Mouse (Mus musculus) gastrocnemius, postnatal 4 days (tissue): Measurements from ENCODE around the gene Dntt. TPM values are rescaled to one million over a fixed set of nuclear protein-coding genes. Genes with fewer than 3 reads are reported as not detected.

Source experiments
- DNase-seq, 2 experiments: peaks; one replicate each; pipeline ENCODE4 v3.0.0; 2021 to 2022; ENCODE audit warnings: low spot score in 2 of 2, mixed read lengths in 2 of 2
- total RNA-seq, 2 experiments: library from RNA; stranded (reverse); gene quantifications; 2 replicates each; pipeline ENCODE4 v1.2.3; 2021

Dntt gene
- total RNA-seq, 2 experiments from 2014 or later = 0.37 TPM; not detected in 1

GRCm38 (mm10) chr19:41008674-41009395, 20.2 kb upstream of the Dntt start:
- DNase-seq = no peak

- no peak for DNase-seq
These were observed 17.4 kb upstream of the Dntt start for GRCm38 (mm10) chr19:41011676-41012075.

GRCm38 (mm10) chr19:41013591-41013990, 15.5 kb upstream of the Dntt start:
- no peak for DNase-seq

- no peak for DNase-seq
These were observed 15.1 kb upstream of the Dntt start for GRCm38 (mm10) chr19:41014003-41014402.

GRCm38 (mm10) chr19:41015951-41016716, 12.9 kb upstream of the Dntt start:
- peak in 1 of 2 experiments; percentile 26 for DNase-seq

GRCm38 (mm10) chr19:41019164-41019675, 9.9 kb upstream of the Dntt start:
- DNase-seq = no peak

- no peak for DNase-seq
These were observed 8.5 kb upstream of the Dntt start for GRCm38 (mm10) chr19:41020537-41020936.

- DNase-seq = no peak
These were observed 6.8 kb upstream of the Dntt start for GRCm38 (mm10) chr19:41022244-41022643.

- DNase-seq = no peak
These were observed 2.5 kb upstream of the Dntt start for GRCm38 (mm10) chr19:41026551-41026950.

- no peak for DNase-seq
These were observed 2.1 kb upstream of the Dntt start for GRCm38 (mm10) chr19:41027024-41027423.

- DNase-seq = no peak
These were observed 1.5 kb upstream of the Dntt start for GRCm38 (mm10) chr19:41027601-41028000.

GRCm38 (mm10) chr19:41030161-41030560, 1.1 kb downstream of the Dntt start:
- DNase-seq = no peak

- DNase-seq = no peak
These were observed 1.9 kb downstream of the Dntt start for GRCm38 (mm10) chr19:41031009-41031408.

- DNase-seq = no peak
These were observed 2.8 kb downstream of the Dntt start for GRCm38 (mm10) chr19:41031869-41032268.

GRCm38 (mm10) chr19:41035809-41036551, 6.9 kb downstream of the Dntt start:
- DNase-seq = no peak

- DNase-seq = no peak
These were observed 10.0 kb downstream of the Dntt start for GRCm38 (mm10) chr19:41039110-41039509.

- DNase-seq = no peak
These were observed 16.2 kb downstream of the Dntt start for GRCm38 (mm10) chr19:41045091-41045770.

GRCm38 (mm10) chr19:41047437-41048186, 18.5 kb downstream of the Dntt start:
- DNase-seq = no peak

- no peak for DNase-seq
These were observed 19.1 kb downstream of the Dntt start for GRCm38 (mm10) chr19:41048187-41048559.

GRCm38 (mm10) chr19:41051714-41052113, 22.6 kb downstream of the Dntt start:
- DNase-seq = no peak
